Mouse (Mus musculus): ENCODE measurements around the gene Zdhhc5. TPM values are rescaled to one million over a fixed set of nuclear protein-coding genes. Genes with fewer than 3 reads are reported as not detected.

Zdhhc5 gene
- polyA plus RNA-seq, 1 experiment from 2014 or later: 19.5 TPM

DNA sequence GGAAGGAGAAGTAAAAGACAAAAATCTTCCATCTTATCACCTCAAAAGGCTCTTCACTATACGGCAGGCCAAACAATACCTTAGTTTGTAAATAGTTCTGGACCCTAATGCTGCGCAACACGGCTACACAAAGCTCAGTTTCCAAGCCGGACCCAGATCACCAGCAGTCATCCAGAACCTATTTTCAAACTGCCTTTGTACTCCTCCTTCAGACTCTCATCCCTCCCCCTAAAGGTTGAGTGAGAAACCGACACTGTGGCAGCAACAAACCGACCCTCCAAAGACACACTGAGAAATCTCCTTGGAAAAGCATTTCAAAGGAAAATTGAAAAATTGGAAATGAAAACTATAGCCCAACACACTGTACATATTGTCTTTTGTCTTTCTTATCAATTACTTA lies 66.6 kb downstream of the Zdhhc5 start:
- no peak; the same call in 1 of the 2 replicates for ATAC-seq
- 16% methylated on average over 6 of the region's 6 CpGs for WGBS
- Histone ChIP-seq H3K4me3 (ENCODE audit: low read depth, low read length) (peak overlapping the region; percentile 74), H3K36me3 (ENCODE audit: control insufficient read depth, insufficient read depth, low read length) (no peaks in the 10 kb centered on the region), H3K4me1 (ENCODE audit: control insufficient read depth, insufficient read depth, low read length) (peaks cover 27% of the 10 kb centered on the region), H3K27ac (ENCODE audit: low read length) (peak overlapping the region; percentile 72), H3K4me2 (ENCODE audit: low read length) (peak overlapping the region; percentile 73), H3K27me3 (ENCODE audit: control insufficient read depth, insufficient read depth, low read depth, low read length) (no peaks in the 10 kb centered on the region), H3K9me3 (replicated peaks; ENCODE audit: control insufficient read depth, low read length, poor library complexity, severe bottlenecking) (no peaks in the 10 kb centered on the region), H3K9ac (ENCODE audit: low read depth, low read length) (peak overlapping the region; percentile 66)

DNA sequence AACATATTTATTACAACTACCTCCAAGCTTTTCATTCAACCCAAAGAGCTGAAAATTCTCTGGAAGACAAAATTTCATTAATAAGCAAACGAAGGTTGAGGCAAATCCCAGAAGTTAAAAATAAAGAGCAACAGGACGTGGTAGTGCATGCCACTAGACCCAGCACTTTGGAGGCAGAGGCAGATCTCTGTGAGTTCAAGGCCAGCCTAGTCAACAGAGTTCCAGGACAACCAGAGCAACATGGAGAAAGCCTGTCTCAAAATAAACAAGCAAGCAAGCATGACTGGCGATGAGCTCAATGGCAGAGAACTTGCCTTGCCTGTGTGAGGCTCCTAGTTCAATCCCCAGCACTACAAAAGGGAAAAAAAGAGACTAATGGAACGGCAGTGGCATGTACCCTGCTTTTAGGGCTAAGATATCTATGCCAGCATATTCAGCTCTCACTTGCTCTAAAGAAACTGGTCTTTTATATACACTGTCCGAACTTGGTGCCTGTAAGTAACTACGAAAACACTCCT lies 67.9 kb downstream of the Zdhhc5 start:
- peak overlapping the region; percentile 73 for H3K4me2 ChIP-seq (ENCODE audit: low read length)
- H3K36me3 ChIP-seq (ENCODE audit: control insufficient read depth, insufficient read depth, low read length): no peaks in the 10 kb centered on the region
- peak overlapping the region; percentile 74; the same call in 1 of the 2 replicates for H3K4me3 ChIP-seq (ENCODE audit: low read depth, low read length)
- H3K4me1 ChIP-seq (ENCODE audit: control insufficient read depth, insufficient read depth, low read length): peaks cover 27% of the 10 kb centered on the region
- ATAC-seq: no peak
- H3K27ac ChIP-seq (ENCODE audit: low read length): no peak overlapping the region
- H3K9ac ChIP-seq (ENCODE audit: low read depth, low read length): no peak overlapping the region
- 94% methylated on average over 6 of the region's 6 CpGs for WGBS
- no peaks in the 10 kb centered on the region for H3K9me3 ChIP-seq (replicated peaks; ENCODE audit: control insufficient read depth, low read length, poor library complexity, severe bottlenecking)
- H3K27me3 ChIP-seq (ENCODE audit: control insufficient read depth, insufficient read depth, low read depth, low read length): no peaks in the 10 kb centered on the region

- Histone ChIP-seq H3K4me2 (ENCODE audit: low read length) (no peak overlapping the region), H3K9ac (ENCODE audit: low read depth, low read length) (no peak overlapping the region)
Measured at GRCm38 (mm10) chr2:84646138-84646537, 68.8 kb downstream of the Zdhhc5 start.

DNA sequence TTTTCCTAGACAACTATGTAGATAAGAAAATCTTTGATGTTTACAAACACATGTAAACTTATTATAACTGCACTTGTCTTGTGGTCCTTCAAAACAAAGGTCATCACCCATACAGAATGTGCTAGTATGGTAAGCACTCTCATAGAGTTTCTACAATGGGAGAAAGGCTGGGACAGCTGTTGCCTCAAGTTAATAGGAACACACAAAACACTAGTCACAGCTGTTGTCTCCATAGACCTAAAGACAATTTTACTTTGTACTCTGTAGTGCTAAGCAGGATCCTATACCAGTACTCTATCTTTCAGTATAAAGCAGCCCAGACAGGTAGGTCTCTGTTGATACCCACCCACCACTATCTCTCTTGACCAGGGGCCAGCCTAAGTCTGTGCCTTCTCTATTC lies 74.1 kb downstream of the Zdhhc5 start:
- H3K4me1 ChIP-seq (ENCODE audit: control insufficient read depth, insufficient read depth, low read length): peaks cover 19% of the 10 kb centered on the region
- no peaks in the 10 kb centered on the region for H3K36me3 ChIP-seq (ENCODE audit: control insufficient read depth, insufficient read depth, low read length)
- no peak overlapping the region for H3K27ac ChIP-seq (ENCODE audit: low read length)
- no peaks in the 10 kb centered on the region for H3K9me3 ChIP-seq (replicated peaks; ENCODE audit: control insufficient read depth, low read length, poor library complexity, severe bottlenecking)
- H3K4me2 ChIP-seq (ENCODE audit: low read length): no peak overlapping the region
- H3K4me3 ChIP-seq (ENCODE audit: low read depth, low read length): no peak overlapping the region
- no peaks in the 10 kb centered on the region for H3K27me3 ChIP-seq (ENCODE audit: control insufficient read depth, insufficient read depth, low read depth, low read length)
- ATAC-seq: no peak
- no peak overlapping the region for H3K9ac ChIP-seq (ENCODE audit: low read depth, low read length)

More at GRCm38 (mm10) chr2:84646138-84646537, 68.8 kb downstream of the Zdhhc5 start:
- H3K4me1 ChIP-seq (ENCODE audit: control insufficient read depth, insufficient read depth, low read length): peaks cover 21% of the 10 kb centered on the region
- H3K9me3 ChIP-seq (replicated peaks; ENCODE audit: control insufficient read depth, low read length, poor library complexity, severe bottlenecking): no peaks in the 10 kb centered on the region
- WGBS: 83% methylated on average over 1 of the region's 1 CpGs
- no peaks in the 10 kb centered on the region for H3K36me3 ChIP-seq (ENCODE audit: control insufficient read depth, insufficient read depth, low read length)
- no peak overlapping the region for H3K4me3 ChIP-seq (ENCODE audit: low read depth, low read length)
- no peaks in the 10 kb centered on the region for H3K27me3 ChIP-seq (ENCODE audit: control insufficient read depth, insufficient read depth, low read depth, low read length)
- ATAC-seq: no peak
- no peak overlapping the region for H3K27ac ChIP-seq (ENCODE audit: low read length)

- no peaks in the 10 kb centered on the region for H3K9me3 ChIP-seq (replicated peaks; ENCODE audit: control insufficient read depth, low read length, poor library complexity, severe bottlenecking)
- 62% methylated on average over 5 of the region's 5 CpGs for WGBS
- H3K4me3 ChIP-seq (ENCODE audit: low read depth, low read length): no peak overlapping the region
- peaks cover 35% of the 10 kb centered on the region for H3K4me1 ChIP-seq (ENCODE audit: control insufficient read depth, insufficient read depth, low read length)
- H3K27ac ChIP-seq (ENCODE audit: low read length): peak overlapping the region; percentile 9
- H3K36me3 ChIP-seq (ENCODE audit: control insufficient read depth, insufficient read depth, low read length): no peaks in the 10 kb centered on the region
- ATAC-seq: no peak
- H3K27me3 ChIP-seq (ENCODE audit: control insufficient read depth, insufficient read depth, low read depth, low read length): no peaks in the 10 kb centered on the region
- H3K9ac ChIP-seq (ENCODE audit: low read depth, low read length): no peak overlapping the region
- no peak overlapping the region for H3K4me2 ChIP-seq (ENCODE audit: low read length)
Measured at GRCm38 (mm10) chr2:84638428-84639220, 76.4 kb downstream of the Zdhhc5 start.

MicroRNAs within 50 kb of the gene (microRNA counts, 519-probe panel; counts per million panel counts)
- microRNA mmu-miR-130a: 4,092 counts per million, percentile 99 among the panel's probes with 10 or more counts

Small RNA genes lying within 50 kb of the gene (microRNA-seq; reads per million reads assigned to microRNA genes)
- gene Mir130a: 33,086 reads per million, percentile 99 among the genes with 10 or more reads in this experiment

Other genes with a start within 250 kb of the Zdhhc5 start
- gene Tfpi, start 238.4 kb downstream of the Zdhhc5 start, polyA plus RNA-seq (2015; fragmentation: Nextera tagmentation; extraction: Ambion mirVana): 14.1 and 16.1 TPM in 2 replicates
- gene Ctnnd1, start 64.4 kb downstream of the Zdhhc5 start, polyA plus RNA-seq (2015; fragmentation: Nextera tagmentation; extraction: Ambion mirVana): 29.9 and 30.1 TPM in 2 replicates
- 0.26 and 0.39 TPM in 2 replicates for gene Btbd18, start 56.1 kb downstream of the Zdhhc5 start, polyA plus RNA-seq (2015; fragmentation: Nextera tagmentation; extraction: Ambion mirVana)
- gene Selenoh, start 44.4 kb downstream of the Zdhhc5 start, polyA plus RNA-seq (2015; fragmentation: Nextera tagmentation; extraction: Ambion mirVana): 177 and 185 TPM in 2 replicates
- not detected in 2 replicates for gene Gm28635, start 37.1 kb downstream of the Zdhhc5 start, polyA plus RNA-seq (2015; fragmentation: Nextera tagmentation; extraction: Ambion mirVana)
- 52.3 and 53.6 TPM in 2 replicates for gene Med19, start 36.8 kb downstream of the Zdhhc5 start, polyA plus RNA-seq (2015; fragmentation: Nextera tagmentation; extraction: Ambion mirVana)
- gene Tmx2, start 36.0 kb downstream of the Zdhhc5 start, polyA plus RNA-seq (2015; fragmentation: Nextera tagmentation; extraction: Ambion mirVana): 298 and 301 TPM in 2 replicates
- 20.1 and 23.0 TPM in 2 replicates for gene Clp1, start 12.2 kb upstream of the Zdhhc5 start, polyA plus RNA-seq (2015; fragmentation: Nextera tagmentation; extraction: Ambion mirVana)
- 27.7 and 28.1 TPM in 2 replicates for gene Ypel4, start 18.9 kb upstream of the Zdhhc5 start, polyA plus RNA-seq (2015; fragmentation: Nextera tagmentation; extraction: Ambion mirVana)
- 4.3 and 4.8 TPM in 2 replicates for gene Gm19426, start 28.5 kb upstream of the Zdhhc5 start, polyA plus RNA-seq (2015; fragmentation: Nextera tagmentation; extraction: Ambion mirVana)
- gene Serping1, start 60.3 kb upstream of the Zdhhc5 start, polyA plus RNA-seq (2015; fragmentation: Nextera tagmentation; extraction: Ambion mirVana): 28.3 and 29.0 TPM in 2 replicates
- 22.9 and 23.4 TPM in 2 replicates for gene Ube2l6, start 83.6 kb upstream of the Zdhhc5 start, polyA plus RNA-seq (2015; fragmentation: Nextera tagmentation; extraction: Ambion mirVana)
- gene Smtnl1, start 107.5 kb upstream of the Zdhhc5 start, polyA plus RNA-seq (2015; fragmentation: Nextera tagmentation; extraction: Ambion mirVana): not detected in 2 replicates
- gene Timm10, start 111.8 kb upstream of the Zdhhc5 start, polyA plus RNA-seq (2015; fragmentation: Nextera tagmentation; extraction: Ambion mirVana): 69.8 and 75.2 TPM in 2 replicates
- 0.73 and 0.91 TPM in 2 replicates for gene Slc43a1, start 123.7 kb upstream of the Zdhhc5 start, polyA plus RNA-seq (2015; fragmentation: Nextera tagmentation; extraction: Ambion mirVana)
- 3.9 TPM in 2 replicates for gene Rtn4rl2, start 171.5 kb upstream of the Zdhhc5 start, polyA plus RNA-seq (2015; fragmentation: Nextera tagmentation; extraction: Ambion mirVana)
- gene Slc43a3, start 221.4 kb upstream of the Zdhhc5 start, polyA plus RNA-seq (2015; fragmentation: Nextera tagmentation; extraction: Ambion mirVana): 2.8 and 3.1 TPM in 2 replicates

Measured in midbrain, embryonic 16.5 days (tissue).